Mouse (Mus musculus) neural tube, embryonic 13.5 days (tissue): ENCODE measurements around the gene Fam114a2. TPM values are rescaled to one million over a fixed set of nuclear protein-coding genes. Genes with fewer than 3 reads are reported as not detected.
A peak's percentile ranks its signal among the peaks of the same experiment; 100 is the strongest.

Source experiments
- ATAC-seq: fragments of 200-750 bp; cut with Nextera tagmentation; 2 replicates; pipeline ENCODE4 v1.8.0; 2017; ENCODE audit warnings: low read depth, mild to moderate bottlenecking, moderate TSS enrichment, moderate library complexity
- H3K27ac ChIP-seq: fragments of 300-500 bp; sonication (generic); replicated peaks from 2 replicates; pipeline ENCODE4 v1.5.1; 2015; ENCODE audit warnings: moderate library complexity, mild to moderate bottlenecking, inconsistent platforms
- H3K27me3 ChIP-seq: fragments of 300-500 bp; sonication (generic); 2 replicates; pipeline ENCODE4 v1.6.1; 2015; ENCODE audit warnings: mild to moderate bottlenecking, inconsistent platforms
- H3K36me3 ChIP-seq: fragments of 300-500 bp; sonication (generic); 2 replicates; pipeline ENCODE4 v1.6.1; 2015; ENCODE audit warnings: mild to moderate bottlenecking, inconsistent platforms
- H3K4me1 ChIP-seq: fragments of 300-500 bp; sonication (generic); replicated peaks from 2 replicates; pipeline ENCODE4 v1.6.1; 2015; ENCODE audit warnings: inconsistent platforms
- H3K4me2 ChIP-seq: fragments of 300-500 bp; sonication (generic); 2 replicates; pipeline ENCODE4 v1.6.1; 2015; ENCODE audit warnings: inconsistent platforms, mild to moderate bottlenecking, moderate library complexity
- H3K4me3 ChIP-seq: fragments of 300-500 bp; sonication (generic); 2 replicates; pipeline ENCODE4 v1.5.1; 2015; ENCODE audit warnings: mild to moderate bottlenecking, inconsistent platforms
- H3K9ac ChIP-seq: fragments of 300-500 bp; sonication (generic); 2 replicates; pipeline ENCODE4 v1.6.1; 2015; ENCODE audit warnings: moderate library complexity, mild to moderate bottlenecking, inconsistent platforms
- H3K9me3 ChIP-seq: fragments of 300-500 bp; sonication (generic); 2 replicates; pipeline ENCODE4 v1.6.1; 2016; ENCODE audit warnings: inconsistent platforms
- WGBS: fragments of 180-500 bp; shearing (Covaris S2); methylation state at CpG from one replicate; pipeline ENCODE4 v1.1.7; 2015; 5-methylcytosine and 5-hydroxymethylcytosine counted together
- polyA plus RNA-seq: library from polyadenylated mRNA; unstranded; fragments of >200 nt; fragmentation: Nextera tagmentation; extraction: Ambion mirVana; gene quantifications from 2 replicates; pipeline ENCODE4 v1.2.1, GENCODE M21; 2015

The Fam114a2 gene
- polyA plus RNA-seq, 1 experiment from 2014 or later: 91.6 TPM

- Histone ChIP-seq H3K27me3 (no peaks in the 10 kb centered on the region), H3K4me1 (peaks cover 7% of the 10 kb centered on the region), H3K27ac (no peak overlapping the region), H3K4me2 (no peak overlapping the region), H3K4me3 (no peak overlapping the region), H3K9ac (0 out of 2 replicates have a peak overlapping the region, but pooled peaks have one; percentile 12), H3K9me3 (no peaks in the 10 kb centered on the region), H3K36me3 (peaks cover 83% of the 10 kb centered on the region)
- no peak for ATAC-seq
- WGBS: 22% methylated on average over 6 of the region's 6 CpGs
These were observed 11.5 kb downstream of the Fam114a2 start for GRCm38 (mm10) chr11:57506899-57507298.

GRCm38 (mm10) chr11:57503155-57503554, 15.3 kb downstream of the Fam114a2 start:
- no peak for ATAC-seq
- H3K27ac ChIP-seq: no peak overlapping the region
- WGBS: 91% methylated on average over 5 of the region's 5 CpGs
- H3K36me3 ChIP-seq: peaks cover 84% of the 10 kb centered on the region
- H3K9me3 ChIP-seq: no peaks in the 10 kb centered on the region
- no peak overlapping the region for H3K4me3 ChIP-seq
- peaks cover 7% of the 10 kb centered on the region for H3K4me1 ChIP-seq
- no peak overlapping the region for H3K9ac ChIP-seq
- no peaks in the 10 kb centered on the region for H3K27me3 ChIP-seq
- no peak overlapping the region for H3K4me2 ChIP-seq

GRCm38 (mm10) chr11:57498215-57498614, 20.2 kb downstream of the Fam114a2 start:
- no peaks in the 10 kb centered on the region for H3K9me3 ChIP-seq
- no peak overlapping the region for H3K4me2 ChIP-seq
- no peak for ATAC-seq
- H3K4me3 ChIP-seq: no peak overlapping the region
- H3K4me1 ChIP-seq: peaks cover 4% of the 10 kb centered on the region; the same call in 1 of the 2 replicates
- H3K27ac ChIP-seq: no peak overlapping the region
- H3K9ac ChIP-seq: no peak overlapping the region
- no peaks in the 10 kb centered on the region for H3K27me3 ChIP-seq
- H3K36me3 ChIP-seq: peaks cover 78% of the 10 kb centered on the region
- WGBS: 95% methylated on average over 5 of the region's 5 CpGs

GRCm38 (mm10) chr11:57497701-57498100, 20.7 kb downstream of the Fam114a2 start:
- no peak for ATAC-seq
- Histone ChIP-seq H3K27ac (no peak overlapping the region), H3K9ac (no peak overlapping the region), H3K27me3 (no peaks in the 10 kb centered on the region), H3K36me3 (peaks cover 78% of the 10 kb centered on the region), H3K4me3 (no peak overlapping the region), H3K4me1 (peaks cover 4% of the 10 kb centered on the region; the same call in 1 of the 2 replicates), H3K4me2 (no peak overlapping the region), H3K9me3 (no peaks in the 10 kb centered on the region)
- 54% methylated on average over 3 of the region's 3 CpGs for WGBS

- Histone ChIP-seq H3K27me3 (no peaks in the 10 kb centered on the region), H3K9me3 (no peaks in the 10 kb centered on the region), H3K4me2 (no peak overlapping the region), H3K4me1 (peaks cover 4% of the 10 kb centered on the region; the same call in 1 of the 2 replicates), H3K9ac (no peak overlapping the region), H3K36me3 (peaks cover 87% of the 10 kb centered on the region), H3K4me3 (no peak overlapping the region), H3K27ac (no peak overlapping the region)
- 40% methylated on average over 3 of the region's 3 CpGs for WGBS
- ATAC-seq: no peak
These were observed 21.9 kb downstream of the Fam114a2 start for GRCm38 (mm10) chr11:57496462-57497039.

- no peak for ATAC-seq
- WGBS: 81% methylated on average over 5 of the region's 5 CpGs
- H3K4me1 ChIP-seq: no peaks in the 10 kb centered on the region
These were observed 30.0 kb downstream of the Fam114a2 start for GRCm38 (mm10) chr11:57488436-57488835.

GRCm38 (mm10) chr11:57478077-57478476, 40.3 kb downstream of the Fam114a2 start:
- H3K4me2 ChIP-seq: no peak overlapping the region
- 42% methylated on average over 5 of the region's 5 CpGs for WGBS
- H3K4me1 ChIP-seq: peaks cover 6% of the 10 kb centered on the region
- ATAC-seq: peak; percentile 79
- H3K9ac ChIP-seq: no peak overlapping the region
- peaks cover 42% of the 10 kb centered on the region for H3K36me3 ChIP-seq
- H3K27me3 ChIP-seq: no peaks in the 10 kb centered on the region
- no peaks in the 10 kb centered on the region for H3K9me3 ChIP-seq
- peak overlapping the region; percentile 57 for H3K27ac ChIP-seq
- no peak overlapping the region for H3K4me3 ChIP-seq

More at GRCm38 (mm10) chr11:57488436-57488835, 30.0 kb downstream of the Fam114a2 start:
- Histone ChIP-seq H3K36me3 (peaks cover 85% of the 10 kb centered on the region), H3K27me3 (no peaks in the 10 kb centered on the region), H3K9ac (no peak overlapping the region), H3K9me3 (no peaks in the 10 kb centered on the region), H3K4me3 (no peak overlapping the region), H3K27ac (no peak overlapping the region), H3K4me2 (no peak overlapping the region)

- no peak for ATAC-seq
- Histone ChIP-seq H3K4me3 (no peak overlapping the region), H3K4me1 (peaks cover 6% of the 10 kb centered on the region), H3K4me2 (no peak overlapping the region), H3K27me3 (no peaks in the 10 kb centered on the region), H3K9ac (no peak overlapping the region), H3K27ac (no peak overlapping the region), H3K9me3 (no peaks in the 10 kb centered on the region), H3K36me3 (peaks cover 15% of the 10 kb centered on the region)
- 51% methylated on average over 6 of the region's 6 CpGs for WGBS
These were observed 43.3 kb downstream of the Fam114a2 start for GRCm38 (mm10) chr11:57475119-57475518.

GRCm38 (mm10) chr11:57474296-57474941, 44.0 kb downstream of the Fam114a2 start:
- no peak overlapping the region for H3K9ac ChIP-seq
- H3K9me3 ChIP-seq: no peaks in the 10 kb centered on the region
- peaks cover 6% of the 10 kb centered on the region for H3K4me1 ChIP-seq
- no peaks in the 10 kb centered on the region for H3K27me3 ChIP-seq
- no peak overlapping the region for H3K4me2 ChIP-seq
- WGBS: 68% methylated on average over 6 of the region's 6 CpGs
- no peak overlapping the region for H3K27ac ChIP-seq
- ATAC-seq: 0 out of 2 replicates have a peak, but pooled peaks have one; percentile 14
- H3K4me3 ChIP-seq: no peak overlapping the region
- peaks cover 8% of the 10 kb centered on the region; the same call in 1 of the 2 replicates for H3K36me3 ChIP-seq

GRCm38 (mm10) chr11:57470979-57471378, 47.4 kb downstream of the Fam114a2 start:
- H3K4me2 ChIP-seq: no peak overlapping the region
- no peak for ATAC-seq
- 86% methylated on average over 7 of the region's 7 CpGs for WGBS

GRCm38 (mm10) chr11:57470056-57470455, 48.4 kb downstream of the Fam114a2 start:
- H3K4me2 ChIP-seq: no peak overlapping the region
- H3K27ac ChIP-seq: no peak overlapping the region
- no peak for ATAC-seq
- H3K4me1 ChIP-seq: peaks cover 9% of the 10 kb centered on the region
- 57% methylated on average over 6 of the region's 6 CpGs for WGBS
- H3K36me3 ChIP-seq: no peaks in the 10 kb centered on the region
- no peaks in the 10 kb centered on the region for H3K27me3 ChIP-seq
- H3K4me3 ChIP-seq: no peak overlapping the region
- H3K9ac ChIP-seq: no peak overlapping the region
- no peaks in the 10 kb centered on the region for H3K9me3 ChIP-seq

More at GRCm38 (mm10) chr11:57470979-57471378, 47.4 kb downstream of the Fam114a2 start:
- H3K9ac ChIP-seq: no peak overlapping the region
- no peaks in the 10 kb centered on the region for H3K9me3 ChIP-seq
- no peaks in the 10 kb centered on the region for H3K36me3 ChIP-seq
- H3K4me1 ChIP-seq: peaks cover 9% of the 10 kb centered on the region
- no peak overlapping the region for H3K4me3 ChIP-seq
- no peaks in the 10 kb centered on the region for H3K27me3 ChIP-seq
- H3K27ac ChIP-seq: no peak overlapping the region

- H3K4me1 ChIP-seq: peaks cover 3% of the 10 kb centered on the region
- no peak for ATAC-seq
- no peak overlapping the region for H3K4me3 ChIP-seq
- no peaks in the 10 kb centered on the region for H3K9me3 ChIP-seq
- H3K4me2 ChIP-seq: no peak overlapping the region
- no peaks in the 10 kb centered on the region for H3K36me3 ChIP-seq
- H3K27me3 ChIP-seq: no peaks in the 10 kb centered on the region
- 71% methylated on average over 4 of the region's 4 CpGs for WGBS
- H3K27ac ChIP-seq: no peak overlapping the region
- no peak overlapping the region for H3K9ac ChIP-seq
These were observed 49.7 kb downstream of the Fam114a2 start for GRCm38 (mm10) chr11:57468706-57469105.
